Mouse (Mus musculus) urinary bladder, adult 2 months (tissue): Measurements from ENCODE around the gene Mark3. TPM values are rescaled to one million over a fixed set of nuclear protein-coding genes. Genes with fewer than 3 reads are reported as not detected.

Experiments used
- DNase-seq: peaks from one replicate; pipeline ENCODE4 v3.0.0; 2022; ENCODE audit warnings: low spot score
- polyA plus RNA-seq: library from polyadenylated mRNA; depleted of rRNA; stranded (reverse); fragments of >200 nt; gene quantifications from 2 replicates; pipeline ENCODE4 v1.2.3, GENCODE M21; 2012

The Mark3 gene
- polyA plus RNA-seq, 1 experiment = 59.8 TPM

GRCm38 (mm10) chr12:111560286-111560685 lies 14.0 kb upstream of the Mark3 start:
- no peak for DNase-seq

- DNase-seq = no peak
Observed at GRCm38 (mm10) chr12:111562276-111562814, 12.0 kb upstream of the Mark3 start.

GRCm38 (mm10) chr12:111563076-111563629 lies 11.2 kb upstream of the Mark3 start:
- DNase-seq = no peak

GRCm38 (mm10) chr12:111565363-111565762 lies 9.0 kb upstream of the Mark3 start:
- DNase-seq = no peak

- DNase-seq = no peak
Observed at GRCm38 (mm10) chr12:111568836-111569235, 5.5 kb upstream of the Mark3 start.

GRCm38 (mm10) chr12:111572406-111572805 lies 1.9 kb upstream of the Mark3 start:
- DNase-seq = no peak

- no peak for DNase-seq
Observed at GRCm38 (mm10) chr12:111573315-111573714, 1.0 kb upstream of the Mark3 start.

- peak; percentile 45 for DNase-seq
Observed at GRCm38 (mm10) chr12:111574887-111575838, 840 bp downstream of the Mark3 start.

GRCm38 (mm10) chr12:111583058-111583457 lies 8.7 kb downstream of the Mark3 start:
- DNase-seq = no peak

GRCm38 (mm10) chr12:111584401-111584800 lies 10.1 kb downstream of the Mark3 start:
- no peak for DNase-seq

- DNase-seq = no peak
Observed at GRCm38 (mm10) chr12:111587252-111587651, 12.9 kb downstream of the Mark3 start.

GRCm38 (mm10) chr12:111592407-111593021 lies 18.2 kb downstream of the Mark3 start:
- DNase-seq = no peak

- DNase-seq = no peak
Observed at GRCm38 (mm10) chr12:111593775-111594174, 19.5 kb downstream of the Mark3 start.

- DNase-seq = no peak
Observed at GRCm38 (mm10) chr12:111597310-111597709, 23.0 kb downstream of the Mark3 start.

GRCm38 (mm10) chr12:111598902-111599301 lies 24.6 kb downstream of the Mark3 start:
- no peak for DNase-seq

- no peak for DNase-seq
Observed at GRCm38 (mm10) chr12:111599640-111600039, 25.3 kb downstream of the Mark3 start.

- DNase-seq = no peak
Observed at GRCm38 (mm10) chr12:111603871-111604270, 29.5 kb downstream of the Mark3 start.

- no peak for DNase-seq
Observed at GRCm38 (mm10) chr12:111605619-111606018, 31.3 kb downstream of the Mark3 start.

- DNase-seq = no peak
Observed at GRCm38 (mm10) chr12:111608015-111608414, 33.7 kb downstream of the Mark3 start.

GRCm38 (mm10) chr12:111614475-111615141 lies 40.3 kb downstream of the Mark3 start:
- no peak for DNase-seq

GRCm38 (mm10) chr12:111618266-111618665 lies 43.9 kb downstream of the Mark3 start:
- no peak for DNase-seq
